Mouse (Mus musculus) spleen, adult 2 months (tissue): ENCODE data around the gene Fgd5.

Experiments used
- CTCF ChIP-seq: fragments of 200-500 bp; IDR thresholded peaks from 2 replicates; pipeline ENCODE4 v1.5.1; 2011; ENCODE audit warnings: mild to moderate bottlenecking, inconsistent platforms; ENCODE audit not compliant: insufficient read depth, insufficient read length, insufficient replicate concordance; ENCODE audit errors: extremely low read depth
- POLR2A ChIP-seq: fragments of 200-500 bp; IDR thresholded peaks from 2 replicates; pipeline ENCODE4 v1.6.1; 2011; ENCODE audit warnings: low read depth, low read length, inconsistent platforms

GRCm38 (mm10) chr6:92014936-92015335 is 36.3 kb downstream of the Fgd5 start:
- TF ChIP-seq CTCF: no peak
- no peak for TF ChIP-seq POLR2A
